ENCODE assay signal across 7 mouse cellular contexts in genomic region chr8:75213686-75214085, GRCm38 (mm10). TPM values are rescaled to one million over a fixed set of nuclear protein-coding genes. Genes with fewer than 3 reads are reported as not detected.
A peak's percentile ranks its signal among the peaks of the same experiment; 100 is the strongest.
DNase-seq lines count a peak whose midpoint lies in the region.

TSS of gene Rasd2 (plus strand) at chr8:75213944.

- H3K27me3 ChIP-seq in forebrain, embryonic 10.5 days (ENCODE audit: poor library complexity, severe bottlenecking) = peaks cover 86% of the 10 kb centered on the region

- H3K4me1 ChIP-seq in forebrain, embryonic 10.5 days = peaks cover 19% of the 10 kb centered on the region

- peak within 1 kb of the TSS; percentile 60; the same call in 1 of the 2 replicates for H3K27ac ChIP-seq in forebrain, embryonic 10.5 days

- peak within 1 kb of the TSS; percentile 63 for H3K4me3 ChIP-seq in forebrain, embryonic 10.5 days

- WGBS in forebrain, embryonic 10.5 days = 1% methylated on average over 42 of the region's 42 CpGs

- no peak for DNase-seq in layer of hippocampus, adult 18-20 months (ENCODE audit: low spot score in 2 of 2)
- DNase-seq in layer of hippocampus, adult 9-11 months = no peak
- DNase-seq in cerebellum, adult 9-10 months = peak; percentile 38
- no peak for DNase-seq in forebrain, embryonic 10.5 days (ENCODE audit: extremely low spot score, low spot score)
- DNase-seq in layer of hippocampus, postnatal 10 days (ENCODE audit: low spot score in 2 of 2) = no peak
- peak; percentile 36 for DNase-seq in neural tube, embryonic 10.5 days (ENCODE audit: extremely low spot score, low spot score)
- no peak for DNase-seq in spleen, adult 12 weeks (ENCODE audit: low spot score)

- no peaks in the 10 kb centered on the region for H3K36me3 ChIP-seq in forebrain, embryonic 10.5 days (replicated peaks)

- no peaks in the 10 kb centered on the region for H3K9me3 ChIP-seq in forebrain, embryonic 10.5 days

RNA-seq across cellular contexts. Expression of gene Rasd2, which starts in this region (rescaled TPM):
- 10 to 100 TPM; 79.6 to 80.5 TPM for total RNA-seq in layer of hippocampus, adult 18-20 months (2021)
- polyA plus RNA-seq in forebrain, embryonic 10.5 days (2016; fragmentation: Nextera tagmentation; extraction: Ambion mirVana) = 0.11 and 0.28 TPM in 2 replicates
- 10 to 100 TPM; 30.6 TPM for total RNA-seq in layer of hippocampus, postnatal 10 days (2021)

Comparison
In these comparisons a context has a peak if more than half of its experiments do, and no peak if none do; other contexts are left out.
1. DNase-seq: peak in cerebellum, adult 9-10 months (single experiment) and neural tube, embryonic 10.5 days (single experiment); none in layer of hippocampus, adult 18-20 months (0 of 2), layer of hippocampus, adult 9-11 months (single experiment), forebrain, embryonic 10.5 days (single experiment), layer of hippocampus, postnatal 10 days (0 of 2) and spleen, adult 12 weeks (single experiment).